Mouse (Mus musculus) ES-E14 (cell line): ENCODE measurements around the gene Mfsd10. TPM values are rescaled to one million over a fixed set of nuclear protein-coding genes. Genes with fewer than 3 reads are reported as not detected.

Source experiments
- DNase-seq: peaks from one replicate; pipeline ENCODE4 v3.0.0-alpha.2; 2013; ENCODE audit warnings: low read depth, low spot score
- H3K27ac ChIP-seq: 2 replicates; pipeline ENCODE4 v1.5.1; 2012; ENCODE audit warnings: low read depth, mild to moderate bottlenecking, low read length, moderate library complexity, mixed read lengths; ENCODE audit not compliant: poor library complexity, insufficient read depth, severe bottlenecking
- H3K36me3 ChIP-seq: 2 replicates; pipeline ENCODE4 v1.6.1; 2012; ENCODE audit warnings: mild to moderate bottlenecking, low read length, moderate library complexity, mixed read lengths; ENCODE audit not compliant: control insufficient read depth, poor library complexity, insufficient read depth, severe bottlenecking
- H3K4me1 ChIP-seq, 2 experiments: fragments of 150-350 bp in 1 of 2; sonication (generic) in 1 of 2; 2 replicates each; pipeline ENCODE4 v1.6.1; 2012; ENCODE audit warnings: low read length in 2 of 2, mild to moderate bottlenecking in 1 of 2, mixed read lengths in 1 of 2; ENCODE audit not compliant: control insufficient read depth in 2 of 2, insufficient read depth in 2 of 2, poor library complexity in 1 of 2
- H3K4me3 ChIP-seq, 2 experiments: fragments of 150-350 bp in 1 of 2; sonication (generic) in 1 of 2; 2 replicates each; pipeline ENCODE4 v1.5.1; 2012; ENCODE audit warnings: low read length in 2 of 2, low read depth in 1 of 2, mild to moderate bottlenecking in 1 of 2, mixed read lengths in 1 of 2; ENCODE audit not compliant: insufficient read depth in 1 of 2, poor library complexity in 1 of 2, severe bottlenecking in 1 of 2
- H3K9ac ChIP-seq: 2 replicates; pipeline ENCODE4 v1.6.1; 2012; ENCODE audit warnings: low read depth, mild to moderate bottlenecking, low read length, mixed read lengths; ENCODE audit not compliant: poor library complexity, insufficient read depth, severe bottlenecking
- H3K9me3 ChIP-seq: fragments of 150-350 bp; sonication (generic); 2 replicates; pipeline ENCODE4 v1.6.1; 2012; ENCODE audit warnings: low read depth, mild to moderate bottlenecking, low read length; ENCODE audit not compliant: control insufficient read depth, insufficient read depth
- CHD2 ChIP-seq: IDR thresholded peaks from 2 replicates; pipeline ENCODE4 v1.6.1; 2014; ENCODE audit warnings: mild to moderate bottlenecking, low read depth, low read length, inconsistent platforms
- HCFC1 ChIP-seq: IDR thresholded peaks from 2 replicates; pipeline ENCODE4 v1.6.1; 2012; ENCODE audit warnings: low read length, inconsistent platforms, borderline replicate concordance; ENCODE audit not compliant: insufficient read depth
- MAFK ChIP-seq: IDR thresholded peaks from 2 replicates; pipeline ENCODE4 v1.6.1; 2014; ENCODE audit warnings: mild to moderate bottlenecking, low read depth, low read length, inconsistent platforms; ENCODE audit not compliant: insufficient read depth
- ZC3H11A ChIP-seq: IDR thresholded peaks from 2 replicates; pipeline ENCODE4 v1.6.1; 2012; ENCODE audit warnings: low read depth, mild to moderate bottlenecking, inconsistent platforms, low read length, borderline replicate concordance
- ZNF384 ChIP-seq: IDR thresholded peaks from 2 replicates; pipeline ENCODE4 v1.6.1; 2012; ENCODE audit warnings: low read depth, low read length, inconsistent platforms
- in situ Hi-C, 2 experiments: fragments of 600-800 bp; cut with MboI; formaldehyde crosslinking; loops; one replicate each; pipeline ENCODE4 v1.15.1; 2025; ENCODE audit warnings: low sequenced_read_pairs in 2 of 2, inconsistent platforms in 1 of 2; ENCODE audit not compliant: unreplicated experiment in 2 of 2
- total RNA-seq: library from RNA; depleted of rRNA; stranded (reverse); fragments of 300-350 nt; gene quantifications from 2 replicates; pipeline ENCODE4 v1.2.3, GENCODE M21; 2012; rRNA removed

Gene Mfsd10
- 192 and 348 TPM in 2 replicates for total RNA-seq

- no peaks in the 10 kb centered on the region for H3K9me3 ChIP-seq
Measured at GRCm38 (mm10) chr5:34636481-34637287, at the start of gene Mfsd10. Mfsd10 (minus strand) TSS chr5:34637212.

DNA sequence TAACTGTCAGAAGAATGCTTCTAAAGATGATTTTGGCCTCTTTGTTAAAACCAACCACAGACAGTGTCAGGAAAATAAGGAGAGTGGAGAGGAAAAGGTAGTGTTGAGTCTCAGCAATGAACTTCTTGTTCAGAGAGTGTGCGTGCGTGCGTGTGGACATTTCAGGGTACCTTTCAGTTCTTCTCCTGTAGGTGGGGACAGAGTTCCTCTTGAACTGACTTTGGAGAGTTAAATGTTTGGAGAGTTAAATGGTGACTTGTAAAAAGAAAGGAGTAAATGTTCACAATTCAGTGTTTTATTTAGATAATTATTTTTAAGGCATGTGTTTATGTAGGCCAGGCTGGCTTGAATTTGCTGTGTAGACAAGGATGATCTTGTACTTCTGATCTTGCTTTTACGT, 33.3 kb upstream of the Mfsd10 start:
- no peak for DNase-seq

More at GRCm38 (mm10) chr5:34636481-34637287, at the start of gene Mfsd10:
- Histone ChIP-seq H3K27ac (peak within 1 kb of the TSS; percentile 93), H3K4me3 (peak within 1 kb of the TSS; percentile 77 to 79), H3K9ac (peak within 1 kb of the TSS; percentile 87), H3K36me3 (peaks cover 58% of the 10 kb centered on the region), H3K4me1 (peaks cover 4 to 26% of the 10 kb centered on the region in 2 experiments; a peak in 3 of 4 replicates)
- peak; percentile 78 for DNase-seq
- in situ Hi-C loops, result no loop called here
- TF ChIP-seq ZNF384 (no peak), HCFC1 (no peak; the same call in 1 of the 2 replicates)

DNA sequence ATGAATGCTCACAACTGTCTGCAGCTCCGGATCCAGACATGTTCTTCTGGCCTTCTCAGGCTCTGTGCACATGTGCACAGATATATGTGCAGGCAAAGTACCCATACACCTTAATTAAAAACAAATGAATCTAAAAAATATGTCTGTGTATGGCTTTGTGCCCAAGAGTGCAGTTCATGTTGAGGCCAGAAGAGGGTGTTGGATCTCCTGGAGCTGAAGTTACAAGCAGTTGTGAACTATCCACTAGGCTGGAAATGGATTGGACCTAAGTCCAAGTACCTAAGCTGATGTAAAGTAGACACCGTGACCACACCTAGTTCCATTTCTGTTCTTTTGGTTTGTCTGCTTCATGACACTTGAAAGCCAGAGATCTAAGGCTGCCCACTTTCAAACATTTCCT, 32.5 kb upstream of the Mfsd10 start:
- in situ Hi-C loops, result no loop called here
- no peak overlapping the region for H3K9ac ChIP-seq
- DNase-seq, result no peak
- H3K36me3 ChIP-seq, result no peaks in the 10 kb centered on the region
- no peaks in the 10 kb centered on the region for H3K4me1 ChIP-seq
- TF ChIP-seq HCFC1 (no peak), CHD2 (no peak), ZC3H11A (no peak), MAFK (no peak), ZNF384 (no peak)
- no peak overlapping the region for H3K27ac ChIP-seq
- no peak overlapping the region for H3K4me3 ChIP-seq
- no peaks in the 10 kb centered on the region for H3K9me3 ChIP-seq

More for the DNA sequence above, 33.3 kb upstream of the Mfsd10 start:
- Histone ChIP-seq H3K36me3 (no peaks in the 10 kb centered on the region), H3K4me1 (no peaks in the 10 kb centered on the region), H3K9ac (no peak overlapping the region), H3K4me3 (no peak overlapping the region), H3K9me3 (no peaks in the 10 kb centered on the region), H3K27ac (no peak overlapping the region)
- in situ Hi-C loops, result no loop called here
- TF ChIP-seq ZC3H11A (no peak), HCFC1 (no peak), MAFK (no peak), CHD2 (no peak), ZNF384 (no peak)

- no peak overlapping the region for H3K4me3 ChIP-seq
- no peak overlapping the region for H3K9ac ChIP-seq
- DNase-seq, result no peak
- no peaks in the 10 kb centered on the region; a peak in 1 of 4 replicates for H3K4me1 ChIP-seq
- H3K9me3 ChIP-seq, result no peaks in the 10 kb centered on the region
- in situ Hi-C loops, result no loop called here
- no peak overlapping the region for H3K27ac ChIP-seq
- no peak for TF ChIP-seq CHD2
- TF ChIP-seq ZNF384, result no peak
- TF ChIP-seq ZC3H11A, result no peak
- no peak for TF ChIP-seq MAFK
- TF ChIP-seq HCFC1, result no peak
- H3K36me3 ChIP-seq, result no peaks in the 10 kb centered on the region
Measured at GRCm38 (mm10) chr5:34663231-34663630, 26.2 kb upstream of the Mfsd10 start.

DNA sequence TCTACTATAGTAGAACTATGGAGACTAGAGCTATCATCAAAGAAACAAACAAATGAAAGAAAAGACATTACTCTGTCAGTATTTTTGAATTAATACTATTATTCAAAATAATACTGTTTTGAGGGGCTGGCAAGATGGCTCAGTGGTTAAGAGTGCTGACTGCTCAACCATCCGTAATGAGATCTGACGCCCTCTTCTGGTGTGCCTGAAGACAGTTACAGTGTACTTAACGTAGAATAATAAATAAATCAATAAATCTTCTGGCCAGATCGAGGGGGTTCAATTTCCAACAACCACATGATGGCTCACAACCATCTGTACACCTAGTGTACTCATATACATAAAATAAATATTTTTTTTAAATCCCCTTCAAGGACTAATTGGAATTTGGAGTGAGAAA, 24.9 kb upstream of the Mfsd10 start:
- TF ChIP-seq MAFK (no peak), ZNF384 (no peak)
- no peak overlapping the region for H3K4me3 ChIP-seq
- no peak for DNase-seq
- no peaks in the 10 kb centered on the region; a peak in 1 of 4 replicates for H3K4me1 ChIP-seq
- H3K9me3 ChIP-seq, result no peaks in the 10 kb centered on the region
- H3K36me3 ChIP-seq, result peaks cover 4% of the 10 kb centered on the region; the same call in 1 of the 2 replicates
- in situ Hi-C loops, result no loop called here
- H3K9ac ChIP-seq, result no peak overlapping the region
- no peak overlapping the region for H3K27ac ChIP-seq
